In the genomic region with DNA sequence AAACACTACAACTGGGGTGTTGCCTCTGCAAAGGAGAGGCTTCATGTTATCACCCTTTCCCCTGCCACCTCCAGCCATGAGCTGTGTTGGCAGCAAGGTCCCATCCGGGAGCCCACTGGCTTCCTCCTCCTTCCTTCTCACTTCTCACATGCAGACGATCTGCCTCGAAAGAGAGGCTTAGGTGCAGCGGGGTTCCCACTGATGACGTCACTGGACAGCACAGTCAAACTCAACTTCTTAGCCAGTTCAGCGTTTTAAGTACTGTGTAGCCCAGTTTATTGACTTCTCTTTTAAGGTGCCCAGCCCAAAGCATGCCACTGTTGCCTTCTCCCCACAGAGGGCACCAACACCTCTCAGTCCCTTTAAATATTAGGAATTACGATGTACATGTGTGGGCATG, we compare ENCODE assay signal across 20 mouse cellular contexts. TPM values are rescaled to one million over a fixed set of nuclear protein-coding genes. Genes with fewer than 3 reads are reported as not detected.
"Had no signal": no experiment of that assay in that cellular context is flagged by ENCODE, and none has a peak within 500 bp of the region (broad histone marks: within the 10 kb centered on the region; RNA-seq: fewer than 3 reads in every experiment).

No protein-coding gene starts in this region.

- ATAC-seq: liver, postnatal 0 days; lung, postnatal 0 days; midbrain, embryonic 13.5 days; midbrain, embryonic 15.5 days had no signal

- H3K27me3 ChIP-seq: lung, embryonic 15.5 days; midbrain, embryonic 13.5 days; midbrain, embryonic 15.5 days; neural tube, embryonic 12.5 days; stomach, embryonic 15.5 days had no signal

- H3K36me3 ChIP-seq: lung, embryonic 15.5 days; midbrain, embryonic 15.5 days; neural tube, embryonic 12.5 days; stomach, embryonic 15.5 days had no signal

- DNase-seq: liver, postnatal 0 days; lung, adult 2 months; lung, postnatal 14 days; lung, postnatal 36 days; right cerebral cortex, postnatal 14 days; thymus, adult 18-20 months; thymus, postnatal 14 days; thymus, postnatal 36 days had no signal

- H3K27ac ChIP-seq: lung, embryonic 15.5 days; macrophage; midbrain, embryonic 13.5 days; midbrain, embryonic 15.5 days; neural tube, embryonic 12.5 days; stomach, embryonic 15.5 days had no signal

- H3K9me3 ChIP-seq: lung, embryonic 15.5 days; megakaryocyte, embryonic 14.5 days; midbrain, embryonic 13.5 days; midbrain, embryonic 15.5 days; neural tube, embryonic 12.5 days; stomach, embryonic 15.5 days had no signal

- H3K4me3 ChIP-seq: lung, embryonic 15.5 days; megakaryocyte, embryonic 14.5 days; midbrain, embryonic 13.5 days; midbrain, embryonic 15.5 days; neural tube, embryonic 12.5 days; stomach, embryonic 15.5 days had no signal

- H3K4me2 ChIP-seq: lung, embryonic 15.5 days; midbrain, embryonic 11.5 days; midbrain, embryonic 13.5 days; midbrain, embryonic 15.5 days; neural tube, embryonic 12.5 days; stomach, embryonic 15.5 days had no signal

- H3K9ac ChIP-seq: liver, postnatal 0 days; lung, embryonic 15.5 days; midbrain, embryonic 13.5 days; midbrain, embryonic 15.5 days; neural tube, embryonic 12.5 days; stomach, embryonic 15.5 days had no signal

RNA-seq across cellular contexts. Expression of a gene that starts 34.5 kb away (rescaled TPM):
- total RNA-seq: midbrain, postnatal 0 days; neutrophil, adult 5-6 weeks had no signal
- polyA plus RNA-seq: lung, embryonic 15.5 days; macrophage; midbrain, embryonic 11.5 days; midbrain, embryonic 13.5 days; midbrain, embryonic 15.5 days; midbrain, postnatal 0 days; neural tube, embryonic 12.5 days; neural tube, embryonic 14.5 days had no signal
